Mouse (Mus musculus): Measurements from ENCODE around the gene Nfatc4. TPM values are rescaled to one million over a fixed set of nuclear protein-coding genes. Genes with fewer than 3 reads are reported as not detected.

The Nfatc4 gene
- polyA plus RNA-seq (2012; rRNA removed), result 5.8 and 7.6 TPM in 2 replicates

DNA sequence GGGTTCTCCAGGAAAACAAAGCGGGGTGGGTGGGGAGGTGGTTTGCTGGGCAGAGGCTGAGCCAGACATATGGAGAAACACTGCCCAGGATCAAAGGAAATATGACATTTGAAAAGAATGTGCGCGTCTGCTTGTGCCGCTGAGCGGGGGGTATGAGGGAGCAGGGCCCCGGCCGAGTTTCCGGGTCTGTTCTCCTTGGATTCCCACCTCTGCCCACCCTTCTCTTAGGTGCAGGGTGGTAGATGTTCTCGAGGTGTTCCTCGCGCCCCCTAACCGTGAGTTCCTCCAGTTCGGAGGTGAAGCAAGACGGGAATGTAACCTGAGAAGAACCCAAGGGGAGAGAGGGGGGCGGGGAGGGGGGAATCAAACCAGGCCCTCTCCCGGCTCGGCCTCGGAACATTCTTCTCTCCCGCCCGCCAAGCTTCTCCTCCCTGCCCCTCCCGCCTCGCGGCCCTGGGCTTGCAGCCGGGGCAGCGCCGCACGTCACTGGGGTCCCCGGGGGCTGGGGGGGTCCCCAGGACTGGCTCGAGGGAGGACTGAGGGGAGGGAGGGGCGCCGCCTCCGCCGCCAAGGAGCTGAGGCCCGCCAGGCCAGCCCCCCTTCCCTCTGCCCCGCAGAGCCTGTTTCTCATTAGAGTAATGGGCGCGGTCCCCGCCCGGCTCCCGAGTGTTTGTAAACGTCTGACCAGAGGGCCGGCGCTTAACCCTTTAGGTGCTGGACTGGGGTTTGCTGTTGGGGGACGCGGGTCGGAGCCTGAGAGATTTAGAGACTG lies at the start of gene Nfatc4:
Gene Nfatc4, plus strand, starts transcription at position 154 of the 772 bp plus-strand sequence.
- Histone ChIP-seq H3K4me1 (ENCODE audit: control insufficient read depth, insufficient read depth, insufficient read length, low read length) (peaks cover 5% of the 10 kb centered on the region), H3K27me3 (ENCODE audit: control insufficient read depth, insufficient read depth, low read length) (peaks cover 28% of the 10 kb centered on the region), H3K4me3 (ENCODE audit: low read depth, low read length) (peak within 1 kb of the TSS; percentile 63), H3K27ac (ENCODE audit: insufficient read depth, low read depth, low read length) (peak within 1 kb of the TSS; percentile 68), H3K36me3 (ENCODE audit: control insufficient read depth, insufficient read depth, low read length) (no peaks in the 10 kb centered on the region)
- under 1% methylated on average over 44 of the region's 46 CpGs for WGBS
- TF ChIP-seq CTCF (IDR thresholded peaks at IDR 0.05; ENCODE audit: extremely low read depth, insufficient read length, insufficient replicate concordance, low read depth, low read length) (no peak), POLR2A (IDR thresholded peaks at IDR 0.05; ENCODE audit: low read depth, low read length) (no peak)

DNA sequence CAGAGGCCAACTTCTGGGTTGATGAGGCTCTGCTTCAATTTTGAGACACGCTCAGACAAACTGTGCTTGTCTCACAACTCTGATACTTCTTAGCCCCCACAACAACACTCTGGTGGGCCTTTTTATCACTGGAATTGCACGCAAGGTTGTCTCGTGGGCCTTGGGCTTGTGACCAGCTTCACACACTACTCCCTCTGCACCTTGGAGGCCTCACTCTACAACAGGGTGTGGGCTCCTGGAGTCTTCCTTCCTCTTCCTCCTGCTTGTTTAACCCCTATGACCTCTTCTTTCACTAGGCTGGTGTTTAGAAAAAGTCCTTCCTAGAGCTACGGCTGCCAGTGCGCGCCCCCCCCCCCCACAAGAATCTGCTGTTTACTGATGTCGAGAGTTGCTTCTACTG lies 46.2 kb upstream of the Nfatc4 start:
- TF ChIP-seq CTCF (IDR thresholded peaks at IDR 0.05; ENCODE audit: extremely low read depth, insufficient read length, insufficient replicate concordance, low read depth, low read length), result no peak
- TF ChIP-seq POLR2A (IDR thresholded peaks at IDR 0.05; ENCODE audit: low read depth, low read length), result no peak
- Histone ChIP-seq H3K27ac (ENCODE audit: insufficient read depth, low read depth, low read length) (no peak overlapping the region), H3K4me1 (ENCODE audit: control insufficient read depth, insufficient read depth, insufficient read length, low read length) (peaks cover 8% of the 10 kb centered on the region; the same call in 1 of the 2 replicates), H3K36me3 (ENCODE audit: control insufficient read depth, insufficient read depth, low read length) (no peaks in the 10 kb centered on the region), H3K4me3 (ENCODE audit: low read depth, low read length) (no peak overlapping the region), H3K27me3 (ENCODE audit: control insufficient read depth, insufficient read depth, low read length) (no peaks in the 10 kb centered on the region)
- 67% methylated on average over 7 of the region's 7 CpGs for WGBS

DNA sequence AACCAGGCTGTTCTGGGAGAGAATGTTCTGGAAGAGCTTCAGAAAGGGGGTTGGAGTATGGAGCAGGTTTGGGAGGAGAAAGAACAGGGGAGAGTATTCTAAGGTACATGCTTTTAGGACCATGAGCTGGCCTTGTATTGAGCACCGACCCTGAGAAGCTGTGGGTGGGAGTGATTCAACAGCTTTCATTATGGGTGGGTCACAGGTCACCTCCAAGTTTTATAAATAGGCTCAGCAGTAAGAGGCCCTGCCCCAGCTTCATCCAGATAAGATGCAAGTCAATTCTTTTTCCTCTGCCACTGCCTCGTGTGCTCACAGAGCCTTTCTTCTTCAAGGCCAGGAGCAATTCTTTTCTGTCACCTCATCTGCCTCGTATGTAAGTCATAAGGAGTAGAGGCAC lies 45.8 kb upstream of the Nfatc4 start:
- Histone ChIP-seq H3K4me1 (ENCODE audit: control insufficient read depth, insufficient read depth, insufficient read length, low read length) (peaks cover 5% of the 10 kb centered on the region; the same call in 1 of the 2 replicates), H3K27me3 (ENCODE audit: control insufficient read depth, insufficient read depth, low read length) (no peaks in the 10 kb centered on the region), H3K4me3 (ENCODE audit: low read depth, low read length) (no peak overlapping the region), H3K27ac (ENCODE audit: insufficient read depth, low read depth, low read length) (no peak overlapping the region), H3K36me3 (ENCODE audit: control insufficient read depth, insufficient read depth, low read length) (no peaks in the 10 kb centered on the region)
- WGBS, result 20% methylated on average over 3 of the region's 3 CpGs
- TF ChIP-seq CTCF (IDR thresholded peaks at IDR 0.05; ENCODE audit: extremely low read depth, insufficient read length, insufficient replicate concordance, low read depth, low read length), result no peak

DNA sequence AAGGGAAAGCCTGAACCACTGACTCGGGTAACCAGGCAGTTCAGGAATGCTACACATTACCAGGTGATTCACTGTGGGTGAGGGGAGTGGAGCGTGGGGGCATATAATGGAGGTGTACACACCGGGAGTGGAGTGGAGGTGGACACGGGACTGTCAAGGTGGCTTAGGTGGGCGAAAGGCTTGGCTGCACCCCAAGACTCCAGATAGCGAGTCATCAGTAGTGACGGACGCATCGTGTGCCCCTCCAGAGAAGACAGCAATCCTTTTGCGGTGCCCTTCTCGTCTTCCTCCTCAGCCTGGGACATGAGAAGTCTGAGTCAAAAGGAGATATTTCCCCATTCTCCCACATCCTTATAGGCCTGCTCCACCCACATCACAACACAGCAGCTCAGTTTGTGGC lies 45.1 kb upstream of the Nfatc4 start:
- no peaks in the 10 kb centered on the region for H3K27me3 ChIP-seq (ENCODE audit: control insufficient read depth, insufficient read depth, low read length)
- WGBS, result 82% methylated on average over 11 of the region's 11 CpGs
- no peaks in the 10 kb centered on the region for H3K36me3 ChIP-seq (ENCODE audit: control insufficient read depth, insufficient read depth, low read length)
- no peak overlapping the region for H3K27ac ChIP-seq (ENCODE audit: insufficient read depth, low read depth, low read length)
- no peak overlapping the region for H3K4me3 ChIP-seq (ENCODE audit: low read depth, low read length)
- H3K4me1 ChIP-seq (ENCODE audit: control insufficient read depth, insufficient read depth, insufficient read length, low read length), result peaks cover 3% of the 10 kb centered on the region; the same call in 1 of the 2 replicates
- no peak for TF ChIP-seq CTCF (IDR thresholded peaks at IDR 0.05; ENCODE audit: extremely low read depth, insufficient read length, insufficient replicate concordance, low read depth, low read length)
- TF ChIP-seq POLR2A (IDR thresholded peaks at IDR 0.05; ENCODE audit: low read depth, low read length), result no peak

DNA sequence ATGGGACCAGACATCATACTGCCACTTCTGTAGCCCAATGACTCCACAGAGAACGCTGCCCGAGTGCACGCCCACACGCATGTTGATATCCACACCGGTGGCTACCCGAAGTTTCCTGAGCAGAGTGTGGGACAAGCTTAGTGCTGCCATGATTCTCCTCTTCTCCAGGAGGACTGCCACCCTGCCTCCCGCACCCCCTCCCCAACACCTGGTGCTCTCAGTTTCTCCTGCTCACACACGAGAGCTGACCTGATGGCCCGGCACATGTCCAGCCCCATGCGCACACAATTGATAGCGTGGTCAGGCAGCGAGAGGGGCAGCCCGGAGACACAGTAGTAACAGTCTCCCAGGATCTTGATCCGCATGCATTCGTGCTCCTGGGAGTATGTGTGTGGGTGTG lies 44.3 kb upstream of the Nfatc4 start:
- WGBS, result 89% methylated on average over 15 of the region's 15 CpGs
- Histone ChIP-seq H3K27me3 (ENCODE audit: control insufficient read depth, insufficient read depth, low read length) (no peaks in the 10 kb centered on the region), H3K36me3 (ENCODE audit: control insufficient read depth, insufficient read depth, low read length) (no peaks in the 10 kb centered on the region), H3K4me1 (ENCODE audit: control insufficient read depth, insufficient read depth, insufficient read length, low read length) (peaks cover 3% of the 10 kb centered on the region; the same call in 1 of the 2 replicates), H3K4me3 (ENCODE audit: low read depth, low read length) (no peak overlapping the region), H3K27ac (ENCODE audit: insufficient read depth, low read depth, low read length) (no peak overlapping the region)
- TF ChIP-seq POLR2A (IDR thresholded peaks at IDR 0.05; ENCODE audit: low read depth, low read length) (no peak), CTCF (IDR thresholded peaks at IDR 0.05; ENCODE audit: extremely low read depth, insufficient read length, insufficient replicate concordance, low read depth, low read length) (no peak)

DNA sequence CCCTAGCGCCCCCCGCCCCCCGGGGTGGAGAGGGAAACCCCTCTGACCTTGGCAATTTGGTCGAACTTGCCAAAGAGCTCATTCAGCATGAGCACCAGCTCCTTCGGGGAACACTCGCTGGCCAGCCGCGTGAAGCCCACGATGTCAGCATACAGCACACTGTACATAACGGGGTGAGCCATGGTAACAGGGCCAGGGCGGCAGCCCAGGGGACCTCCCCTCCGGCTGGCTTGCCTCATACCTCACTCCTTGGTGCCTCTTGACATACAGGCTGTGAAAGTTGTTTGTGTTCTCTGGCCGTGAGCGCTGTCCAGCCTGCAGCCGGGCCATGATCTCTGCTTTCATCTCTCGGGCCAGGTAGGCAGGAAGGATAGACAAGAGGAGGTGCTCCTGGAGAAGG lies 43.3 kb upstream of the Nfatc4 start:
- WGBS, result 77% methylated on average over 16 of the region's 16 CpGs
- no peak overlapping the region for H3K27ac ChIP-seq (ENCODE audit: insufficient read depth, low read depth, low read length)
- H3K4me3 ChIP-seq (ENCODE audit: low read depth, low read length), result no peak overlapping the region
- TF ChIP-seq CTCF (IDR thresholded peaks at IDR 0.05; ENCODE audit: extremely low read depth, insufficient read length, insufficient replicate concordance, low read depth, low read length) (no peak), POLR2A (IDR thresholded peaks at IDR 0.05; ENCODE audit: low read depth, low read length) (no peak)
- peaks cover 3% of the 10 kb centered on the region; the same call in 1 of the 2 replicates for H3K4me1 ChIP-seq (ENCODE audit: control insufficient read depth, insufficient read depth, insufficient read length, low read length)
- H3K27me3 ChIP-seq (ENCODE audit: control insufficient read depth, insufficient read depth, low read length), result no peaks in the 10 kb centered on the region
- no peaks in the 10 kb centered on the region for H3K36me3 ChIP-seq (ENCODE audit: control insufficient read depth, insufficient read depth, low read length)

DNA sequence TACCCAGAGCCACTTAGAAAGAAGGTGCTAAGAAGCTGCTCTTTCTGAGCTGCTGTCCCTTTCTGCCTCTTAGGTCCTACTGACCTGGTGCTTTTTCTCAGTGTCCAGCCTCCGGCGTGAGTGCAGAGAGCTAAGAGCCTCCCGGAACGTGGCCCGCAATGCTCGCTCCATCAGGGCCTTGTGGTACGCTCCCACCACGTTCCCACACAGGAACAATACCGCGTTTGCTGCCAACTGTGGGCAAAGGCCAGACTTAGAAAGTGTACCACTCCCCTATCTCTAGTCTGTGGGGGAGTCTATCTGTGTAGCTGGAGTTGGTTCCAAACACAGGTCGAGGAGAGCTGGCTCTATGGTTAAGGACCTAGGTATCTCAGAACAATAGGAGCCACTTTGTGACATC lies 42.2 kb upstream of the Nfatc4 start:
- Histone ChIP-seq H3K4me1 (ENCODE audit: control insufficient read depth, insufficient read depth, insufficient read length, low read length) (no peaks in the 10 kb centered on the region), H3K27ac (ENCODE audit: insufficient read depth, low read depth, low read length) (no peak overlapping the region), H3K36me3 (ENCODE audit: control insufficient read depth, insufficient read depth, low read length) (peaks cover 4% of the 10 kb centered on the region; the same call in 1 of the 2 replicates), H3K4me3 (ENCODE audit: low read depth, low read length) (no peak overlapping the region), H3K27me3 (ENCODE audit: control insufficient read depth, insufficient read depth, low read length) (no peaks in the 10 kb centered on the region)
- TF ChIP-seq POLR2A (IDR thresholded peaks at IDR 0.05; ENCODE audit: low read depth, low read length), result no peak
- no peak for TF ChIP-seq CTCF (IDR thresholded peaks at IDR 0.05; ENCODE audit: extremely low read depth, insufficient read length, insufficient replicate concordance, low read depth, low read length)
- 78% methylated on average over 11 of the region's 11 CpGs for WGBS
